Mouse (Mus musculus): Measurements from ENCODE around the gene Cxcl17.

DNA sequence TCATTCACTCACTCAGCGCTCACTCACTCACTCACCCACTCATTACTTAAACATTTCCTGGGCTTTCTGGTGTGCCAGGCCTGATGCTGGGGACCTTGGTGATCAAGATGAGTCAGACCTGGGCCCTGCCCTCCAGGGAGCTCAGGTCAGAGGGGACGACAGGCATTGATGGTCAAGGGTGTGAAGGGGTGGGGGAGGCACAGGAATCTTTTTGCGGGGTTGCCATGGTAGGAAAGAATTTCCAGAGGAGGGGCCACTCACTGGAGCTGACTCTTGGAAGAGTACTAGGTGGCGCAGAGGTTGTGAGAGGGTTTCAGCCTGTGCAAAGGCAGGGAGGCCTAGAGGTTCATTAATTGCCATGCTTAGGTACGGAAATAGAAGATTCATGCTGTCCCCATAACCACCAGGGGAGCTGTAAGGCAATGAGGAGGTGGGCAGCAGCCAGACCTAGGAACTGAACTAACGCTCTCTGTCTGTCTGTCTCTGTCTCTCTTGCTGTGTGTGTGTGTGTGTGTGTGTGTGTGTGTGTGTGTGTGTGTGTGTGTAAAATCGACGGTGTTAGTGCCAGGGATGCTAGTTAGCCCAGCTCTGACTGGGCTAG, 35.5 kb downstream of the Cxcl17 start:
- TF ChIP-seq POLR2A (IDR thresholded peaks at IDR 0.05; ENCODE audit: low read depth, low read length) (no peak), CTCF (IDR thresholded peaks at IDR 0.05; ENCODE audit: borderline replicate concordance, insufficient read depth, low read length) (no peak)

All from embryonic fibroblast, embryonic 13.5 days (primary cell).